Mouse (Mus musculus) lung, embryonic 16.5 days (tissue): ENCODE measurements around the gene Rnf151. TPM values are rescaled to one million over a fixed set of nuclear protein-coding genes. Genes with fewer than 3 reads are reported as not detected.

Experiments used
- ATAC-seq: fragments of 200-750 bp; cut with Nextera tagmentation; 2 replicates; pipeline ENCODE4 v1.8.0; 2017; ENCODE audit warnings: low read depth, mild to moderate bottlenecking, moderate library complexity
- H3K27ac ChIP-seq: fragments of 300-500 bp; sonication (generic); 2 replicates; pipeline ENCODE4 v1.5.1; 2014; ENCODE audit warnings: mild to moderate bottlenecking, control low read depth, low read length
- H3K27me3 ChIP-seq: fragments of 300-500 bp; sonication (generic); 2 replicates; pipeline ENCODE4 v1.6.1; 2014; ENCODE audit warnings: low read depth, low read length, mixed read lengths; ENCODE audit not compliant: control insufficient read depth, insufficient read depth
- H3K36me3 ChIP-seq: fragments of 300-500 bp; sonication (generic); 2 replicates; pipeline ENCODE4 v1.6.1; 2014; ENCODE audit warnings: low read length; ENCODE audit not compliant: control insufficient read depth, insufficient read depth
- H3K4me1 ChIP-seq: fragments of 300-500 bp; sonication (generic); replicated peaks from 2 replicates; pipeline ENCODE4 v1.6.1; 2014; ENCODE audit warnings: low read length, mixed read lengths; ENCODE audit not compliant: control insufficient read depth, insufficient read depth
- H3K4me2 ChIP-seq: fragments of 300-500 bp; sonication (generic); 2 replicates; pipeline ENCODE4 v1.6.1; 2014; ENCODE audit warnings: low read depth, low read length, control low read depth
- H3K4me3 ChIP-seq: fragments of 300-500 bp; sonication (generic); 2 replicates; pipeline ENCODE4 v1.5.1; 2014; ENCODE audit warnings: mild to moderate bottlenecking, low read length, control low read depth
- H3K9ac ChIP-seq: fragments of 300-500 bp; sonication (generic); 2 replicates; pipeline ENCODE4 v1.6.1; 2014; ENCODE audit warnings: low read length, control low read depth
- H3K9me3 ChIP-seq: fragments of 300-500 bp; sonication (generic); 2 replicates; pipeline ENCODE4 v1.6.1; 2016; ENCODE audit warnings: low read length; ENCODE audit not compliant: control insufficient read depth
- WGBS: fragments of 180-500 bp; shearing (Covaris S2); extraction: QIAGEN DNeasy Blood & Tissue Kit; methylation state at CpG from one replicate; pipeline ENCODE4 v1.1.7; 2014; 5-methylcytosine and 5-hydroxymethylcytosine counted together
- polyA plus RNA-seq: library from polyadenylated mRNA; unstranded; fragments of >200 nt; fragmentation: Nextera tagmentation; extraction: Ambion mirVana; gene quantifications from 2 replicates; pipeline ENCODE4 v1.2.1, GENCODE M21; 2015

Rnf151 gene
- polyA plus RNA-seq, 1 experiment from 2014 or later, result 0.35 TPM

- H3K27ac ChIP-seq, result peak overlapping the region; percentile 47
- peaks cover 20% of the 10 kb centered on the region for H3K36me3 ChIP-seq
- no peak for ATAC-seq
- H3K9me3 ChIP-seq, result no peaks in the 10 kb centered on the region
- H3K4me2 ChIP-seq, result peak overlapping the region; percentile 33; the same call in 1 of the 2 replicates
- no peaks in the 10 kb centered on the region for H3K27me3 ChIP-seq
- H3K9ac ChIP-seq, result no peak overlapping the region
- 16% methylated on average over 5 of the region's 5 CpGs for WGBS
- peaks cover 22% of the 10 kb centered on the region for H3K4me1 ChIP-seq
- H3K4me3 ChIP-seq, result no peak overlapping the region
Observed at GRCm38 (mm10) chr17:24697985-24698384, 19.9 kb downstream of the Rnf151 start.

GRCm38 (mm10) chr17:24696011-24696697 lies 21.7 kb downstream of the Rnf151 start, which contains the start of the genes Gfer and Noxo1:
Gene Gfer, minus strand, starts transcription at chr17:24696156.
Gene Noxo1, plus strand, starts transcription at chr17:24696234.
- peaks cover 14% of the 10 kb centered on the region for H3K36me3 ChIP-seq
- H3K9me3 ChIP-seq, result no peaks in the 10 kb centered on the region
- peak within 1 kb of the TSS; percentile 89 for H3K4me3 ChIP-seq
- peak within 1 kb of the TSS; percentile 89 for H3K27ac ChIP-seq
- peaks cover 22% of the 10 kb centered on the region for H3K4me1 ChIP-seq
- peak within 1 kb of the TSS; percentile 88 for H3K4me2 ChIP-seq
- H3K9ac ChIP-seq, result peak within 1 kb of the TSS; percentile 92
- WGBS, result under 1% methylated on average over 51 of the region's 76 CpGs
- no peaks in the 10 kb centered on the region for H3K27me3 ChIP-seq
- peak; percentile 95 for ATAC-seq

DNA sequence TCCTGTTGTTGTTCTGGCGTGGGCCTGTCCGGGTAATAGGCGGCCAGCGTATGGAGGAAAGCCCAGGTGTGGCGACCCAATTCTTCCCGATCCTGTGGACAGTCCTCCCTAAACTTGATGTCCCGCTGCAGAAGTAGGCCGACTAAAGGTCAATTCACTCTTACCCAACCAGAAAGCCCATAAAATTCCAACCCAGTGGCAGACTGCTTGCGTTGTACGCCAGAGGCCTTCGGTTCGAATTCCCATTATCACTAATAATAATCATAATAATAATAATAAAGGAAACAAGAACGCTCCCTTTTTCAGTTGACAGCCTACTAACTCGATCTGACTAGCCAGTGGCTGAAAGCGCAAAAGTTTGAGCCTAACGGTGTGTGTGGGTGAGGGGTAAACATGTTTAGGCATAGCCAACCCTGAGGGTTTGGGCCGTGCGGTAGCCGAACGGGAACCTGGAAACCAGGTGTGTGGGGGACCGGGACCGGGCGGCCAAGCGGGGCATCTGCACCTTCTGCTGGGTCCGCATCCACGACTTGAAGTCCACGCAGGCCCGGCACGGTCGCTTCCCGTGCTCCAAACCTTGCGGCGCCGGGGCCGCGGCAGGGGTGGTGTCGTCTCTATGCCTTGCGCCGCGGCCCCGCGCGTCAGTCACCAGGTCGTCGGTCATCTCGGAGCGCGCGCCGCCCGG lies 22.4 kb downstream of the Rnf151 start:
- H3K27ac ChIP-seq, result peak overlapping the region; percentile 89
- H3K4me1 ChIP-seq, result peaks cover 22% of the 10 kb centered on the region
- H3K27me3 ChIP-seq, result peaks cover 3% of the 10 kb centered on the region
- 6% methylated on average over 47 of the region's 51 CpGs for WGBS
- H3K9me3 ChIP-seq, result no peaks in the 10 kb centered on the region
- H3K36me3 ChIP-seq, result peaks cover 9% of the 10 kb centered on the region; the same call in 1 of the 2 replicates
- ATAC-seq, result no peak; the same call in 1 of the 2 replicates
- peak overlapping the region; percentile 92 for H3K9ac ChIP-seq
- H3K4me2 ChIP-seq, result peak overlapping the region; percentile 88
- H3K4me3 ChIP-seq, result peak overlapping the region; percentile 89

- Histone ChIP-seq H3K4me1 (peaks cover 21% of the 10 kb centered on the region), H3K9ac (no peak overlapping the region), H3K36me3 (peaks cover 6% of the 10 kb centered on the region; the same call in 1 of the 2 replicates), H3K4me3 (no peak overlapping the region), H3K9me3 (no peaks in the 10 kb centered on the region), H3K4me2 (no peak overlapping the region), H3K27me3 (peaks cover 33% of the 10 kb centered on the region), H3K27ac (no peak overlapping the region)
- 84% methylated on average over 5 of the region's 5 CpGs for WGBS
- ATAC-seq, result no peak
Observed at GRCm38 (mm10) chr17:24692385-24692784, 25.5 kb downstream of the Rnf151 start.

- Histone ChIP-seq H3K27ac (no peak within 1 kb of the TSS), H3K9ac (peak within 1 kb of the TSS; percentile 48), H3K9me3 (no peaks in the 10 kb centered on the region), H3K4me2 (peak within 1 kb of the TSS; percentile 66), H3K36me3 (peaks cover 6% of the 10 kb centered on the region; the same call in 1 of the 2 replicates), H3K27me3 (peaks cover 36% of the 10 kb centered on the region), H3K4me3 (peak within 1 kb of the TSS; percentile 46), H3K4me1 (peaks cover 8% of the 10 kb centered on the region)
- ATAC-seq, result peak; percentile 20; the same call in 1 of the 2 replicates
- under 1% methylated on average over 43 of the region's 55 CpGs for WGBS
Observed at GRCm38 (mm10) chr17:24689251-24690081, 28.4 kb downstream of the Rnf151 start, which contains the start of gene Syngr3. Gene Syngr3, minus strand, starts transcription at chr17:24689955.

GRCm38 (mm10) chr17:24687599-24687998 lies 30.3 kb downstream of the Rnf151 start:
- Histone ChIP-seq H3K9me3 (no peaks in the 10 kb centered on the region), H3K4me3 (peak overlapping the region; percentile 48), H3K27ac (no peak overlapping the region), H3K36me3 (peaks cover 3% of the 10 kb centered on the region; the same call in 1 of the 2 replicates), H3K4me2 (peak overlapping the region; percentile 70), H3K4me1 (peaks cover 8% of the 10 kb centered on the region), H3K27me3 (peaks cover 36% of the 10 kb centered on the region), H3K9ac (peak overlapping the region; percentile 60)
- 17% methylated on average over 23 of the region's 23 CpGs for WGBS
- no peak for ATAC-seq

- Histone ChIP-seq H3K36me3 (no peaks in the 10 kb centered on the region; the same call in 1 of the 2 replicates), H3K9ac (peak overlapping the region; percentile 60), H3K9me3 (no peaks in the 10 kb centered on the region), H3K27me3 (peaks cover 36% of the 10 kb centered on the region), H3K4me1 (peaks cover 8% of the 10 kb centered on the region), H3K4me2 (peak overlapping the region; percentile 70), H3K4me3 (peak overlapping the region; percentile 48), H3K27ac (no peak overlapping the region)
- 2% methylated on average over 25 of the region's 25 CpGs for WGBS
- ATAC-seq, result peak; percentile 76
Observed at GRCm38 (mm10) chr17:24687146-24687595, 30.7 kb downstream of the Rnf151 start.

DNA sequence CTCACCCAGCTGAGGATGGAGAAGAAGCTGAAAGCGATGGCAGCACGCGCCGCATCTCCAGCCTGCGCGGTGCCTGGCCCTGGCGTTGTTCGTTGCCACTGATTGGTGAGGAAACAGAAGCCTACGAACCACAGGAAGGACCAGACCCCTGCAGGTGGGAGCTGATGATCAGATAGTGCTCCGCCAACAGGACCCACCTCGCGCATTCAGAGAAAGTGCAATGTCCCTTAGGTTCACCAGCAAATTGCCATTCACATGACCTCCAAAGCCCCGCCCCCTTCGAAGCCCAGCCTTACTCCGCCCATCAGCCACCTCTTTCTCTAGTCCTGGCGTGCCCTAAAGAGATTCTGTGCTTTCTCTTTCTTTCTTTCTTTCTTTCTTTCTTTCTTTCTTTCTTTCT lies 31.3 kb downstream of the Rnf151 start:
- Histone ChIP-seq H3K9me3 (no peaks in the 10 kb centered on the region), H3K4me3 (no peak overlapping the region), H3K36me3 (peaks cover 1% of the 10 kb centered on the region; the same call in 1 of the 2 replicates), H3K27ac (no peak overlapping the region), H3K9ac (no peak overlapping the region), H3K27me3 (peaks cover 36% of the 10 kb centered on the region), H3K4me1 (peaks cover 8% of the 10 kb centered on the region), H3K4me2 (peak overlapping the region; percentile 15; the same call in 1 of the 2 replicates)
- 32% methylated on average over 16 of the region's 16 CpGs for WGBS
- ATAC-seq, result no peak; the same call in 1 of the 2 replicates
